Mouse (Mus musculus) adrenal gland, adult 2 months (tissue): ENCODE results near the gene Emd. TPM values are rescaled to one million over a fixed set of nuclear protein-coding genes. Genes with fewer than 3 reads are reported as not detected.
"Not testable (repeated sequence)": the region's sequence is repeated elsewhere in the genome, so short reads cannot be mapped to it uniquely, and the experiment has no call there.

ENCODE experiments used
- DNase-seq: peaks from one replicate; pipeline ENCODE4 v3.0.0; 2021
- long read RNA-seq: library from polyadenylated mRNA; stranded (forward); transcript quantifications from one replicate; pipeline ENCODE4 v2.0.0, GENCODE M21; 2021
- polyA plus RNA-seq: library from polyadenylated mRNA; depleted of rRNA; stranded (reverse); fragments of >200 nt; gene quantifications from 2 replicates; pipeline ENCODE4 v1.2.3, GENCODE M21; 2012; rRNA removed
- total RNA-seq, 2 experiments: library from RNA; stranded (reverse); gene quantifications; 2 replicates each; pipeline ENCODE4 v1.2.3; 2021

Emd gene
- 100 to 1,000 TPM in 1 of 2 experiments, 10 to 100 TPM in 1; 53.9 to 170 TPM for total RNA-seq
- polyA plus RNA-seq = 68.7 and 74.1 TPM in 2 replicates
- long read RNA-seq, transcript Emd-202 (6 exons, 1,338 nt) = major isoform, 10 of 18 reads
- long read RNA-seq, partial matches to known transcripts = 3 of 18 reads
- long read RNA-seq, other reads (novel, unspliced or antisense) = 1 of 18 reads

DNA sequence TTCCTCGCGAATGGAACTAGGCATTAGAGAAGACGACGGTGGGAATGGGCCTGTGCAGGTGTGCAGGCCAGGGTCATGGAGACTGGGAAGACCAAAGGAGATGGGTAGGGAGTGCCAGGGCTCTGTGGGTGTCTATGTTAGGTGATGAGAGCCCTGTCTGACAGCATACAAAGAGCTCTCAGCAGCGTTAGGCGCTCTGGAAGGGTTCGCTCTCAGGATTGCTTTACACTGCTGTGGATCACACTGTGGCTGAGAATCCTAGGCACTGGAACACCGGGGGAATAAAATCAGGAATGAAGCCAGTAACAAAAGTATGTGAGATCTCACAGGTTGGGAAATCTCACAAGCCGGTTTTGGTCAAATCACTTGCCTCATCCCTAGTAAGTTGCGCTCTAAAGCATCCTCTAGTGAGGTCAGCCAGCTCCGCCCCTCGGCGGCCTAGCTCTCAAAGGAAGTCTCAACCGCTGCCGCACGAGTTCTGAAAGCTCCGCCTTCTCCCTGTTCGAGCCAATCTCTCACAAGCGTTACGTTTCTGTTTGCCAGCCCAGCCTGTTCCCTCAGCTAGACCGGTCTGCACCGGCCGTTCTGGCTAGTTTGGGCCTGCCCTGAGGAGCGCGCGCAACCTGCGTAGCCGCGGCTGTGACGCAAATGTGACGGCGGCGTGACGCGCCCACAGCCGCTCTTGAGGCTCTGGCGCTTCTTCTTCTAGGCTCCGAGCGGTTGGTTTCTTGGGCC, at the start of gene Emd:
TSS of gene Emd (plus strand) at position 535 of the 735 bp plus-strand sequence.
- DNase-seq = peak; percentile 92

GRCm38 (mm10) chrX:74218496-74218895, 36.0 kb upstream of the Emd start:
- DNase-seq = no peak

DNA sequence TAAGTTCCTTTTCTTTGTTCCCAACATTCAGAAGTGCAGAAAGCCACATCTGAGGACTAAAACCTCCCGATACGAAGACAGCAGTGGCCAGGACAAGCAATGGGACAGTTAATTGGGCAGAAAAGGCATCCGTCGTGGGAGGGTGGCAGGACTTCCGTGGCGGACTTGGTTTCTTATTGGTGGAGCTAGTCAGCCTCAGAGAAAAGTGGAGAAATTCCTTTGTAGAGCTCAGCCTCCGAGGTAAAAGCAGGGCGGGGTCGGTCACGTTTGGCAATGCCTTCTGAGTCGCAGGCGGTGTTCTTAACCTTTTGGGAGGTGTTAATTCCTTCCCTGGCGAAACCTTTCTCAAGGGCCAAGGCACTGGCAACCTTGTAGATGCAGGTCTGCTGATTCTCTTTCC, 35.0 kb upstream of the Emd start:
- no peak for DNase-seq

DNA sequence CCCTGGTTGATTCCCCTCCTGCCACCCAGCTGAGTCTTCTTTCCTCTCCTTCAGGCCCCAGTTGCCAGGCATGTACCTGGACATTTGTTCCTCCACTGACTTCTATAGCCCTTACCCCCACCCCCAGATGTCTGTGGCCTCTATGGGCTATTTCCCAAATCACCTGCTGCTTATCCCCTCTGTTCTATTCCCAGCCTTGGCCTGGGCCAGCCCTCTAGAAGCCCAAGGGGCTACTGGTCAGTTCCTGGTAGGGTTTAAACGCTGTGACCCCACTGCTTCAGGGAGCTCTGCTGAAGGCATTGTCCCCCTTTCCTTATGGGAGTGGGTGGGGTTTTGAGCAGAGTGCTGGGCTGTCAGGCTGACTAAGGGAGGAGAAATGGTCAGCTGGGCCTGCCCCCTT, 34.4 kb upstream of the Emd start:
- DNase-seq = not testable (repeated sequence)

GRCm38 (mm10) chrX:74230038-74230437, 24.4 kb upstream of the Emd start:
- DNase-seq = no peak

DNA sequence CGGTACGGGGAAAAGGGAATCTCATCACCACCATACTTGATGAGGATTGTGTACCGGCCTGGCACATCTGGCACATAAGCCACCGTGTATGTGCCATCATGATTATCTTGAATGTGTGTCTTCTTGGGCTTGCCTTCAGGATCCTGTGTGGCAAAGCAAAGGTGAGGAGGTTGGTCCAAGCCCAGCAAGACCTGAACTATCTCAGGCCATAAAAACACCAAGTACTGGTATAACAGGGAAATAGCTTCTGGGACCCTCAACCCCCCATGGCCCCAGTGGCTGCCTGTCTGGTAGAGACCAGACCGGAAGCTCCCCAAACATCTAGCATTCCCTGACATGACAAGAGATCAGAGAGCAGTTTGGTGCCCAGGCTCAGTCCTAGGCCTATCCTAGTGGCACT, 21.3 kb upstream of the Emd start:
- no peak for DNase-seq

DNA sequence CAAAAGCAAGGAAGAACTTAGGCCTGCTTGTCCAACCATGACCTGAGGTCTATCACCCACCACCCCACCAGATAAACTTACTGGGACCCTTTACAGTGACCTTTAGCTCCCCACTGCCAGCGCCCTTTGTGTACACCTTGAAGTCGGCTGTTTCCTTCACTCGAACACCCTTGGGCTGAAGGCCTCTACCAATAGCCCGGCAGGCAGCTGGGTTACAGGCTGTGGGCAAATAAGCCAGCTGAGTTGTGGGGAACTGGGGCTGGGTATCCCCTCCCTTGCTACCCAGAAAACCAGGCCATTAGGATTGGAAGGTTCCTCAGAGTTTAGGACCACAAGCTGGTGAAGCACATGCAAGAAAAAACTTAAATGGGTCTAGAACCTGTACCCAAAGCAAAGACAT, 14.2 kb upstream of the Emd start:
- no peak for DNase-seq

GRCm38 (mm10) chrX:74243396-74243795, 11.1 kb upstream of the Emd start:
- DNase-seq = no peak

GRCm38 (mm10) chrX:74243807-74244206, 10.7 kb upstream of the Emd start:
- DNase-seq = no peak

GRCm38 (mm10) chrX:74244614-74245083, 9.8 kb upstream of the Emd start:
- DNase-seq = peak; percentile 62

GRCm38 (mm10) chrX:74245107-74245506, 9.4 kb upstream of the Emd start:
- no peak for DNase-seq

GRCm38 (mm10) chrX:74245687-74246086, 8.8 kb upstream of the Emd start:
- DNase-seq = peak; percentile 80

DNA sequence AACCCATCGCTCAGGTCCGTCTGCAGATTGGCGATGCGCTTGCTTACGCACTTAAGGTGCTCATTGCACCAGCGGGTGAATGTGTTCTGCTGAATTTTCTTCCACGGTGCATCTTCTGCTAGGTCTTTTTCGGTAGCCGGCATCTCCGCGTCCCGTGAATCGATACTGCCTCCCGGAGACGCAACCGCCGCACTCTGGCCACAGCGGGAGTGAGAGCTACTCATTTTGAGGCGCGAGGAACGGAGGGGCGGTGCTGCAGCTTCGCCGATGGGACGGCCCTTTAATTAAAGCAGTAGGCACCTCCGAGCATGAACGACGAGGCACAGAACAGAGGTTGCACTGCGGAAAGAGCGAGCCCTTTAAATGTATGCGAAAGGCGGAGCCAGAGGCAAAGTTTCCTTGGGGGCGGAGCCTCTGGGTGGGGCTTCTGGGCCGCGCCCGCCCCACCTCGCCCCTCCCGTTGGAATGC, 8.2 kb upstream of the Emd start:
- DNase-seq = peak; percentile 90

- no peak for DNase-seq
These were observed 7.8 kb upstream of the Emd start for GRCm38 (mm10) chrX:74246693-74247092.

- peak; percentile 60 for DNase-seq
These were observed 5.8 kb upstream of the Emd start for GRCm38 (mm10) chrX:74248651-74249050.

DNA sequence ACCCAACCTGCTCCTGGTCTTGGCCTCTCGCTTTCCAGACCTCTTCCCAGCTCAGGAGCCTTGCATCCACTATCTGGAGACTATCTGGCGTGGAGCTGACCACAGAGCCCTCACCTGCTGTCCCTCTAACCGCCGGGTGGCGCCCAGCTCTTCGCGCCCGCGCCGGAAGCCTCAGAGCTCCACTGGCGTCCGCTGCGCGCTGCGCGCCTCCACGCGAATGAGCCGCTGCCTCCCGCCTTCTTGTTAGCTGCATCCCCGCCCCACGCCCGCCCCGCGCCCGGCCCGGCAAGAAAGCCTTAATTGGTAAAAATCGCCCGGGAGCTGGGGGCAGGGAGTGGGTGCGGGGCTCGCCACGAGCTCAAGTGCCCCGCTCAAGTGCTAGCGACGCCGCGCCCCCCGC, 4.9 kb upstream of the Emd start, which contains the start of gene Flna:
TSS of gene Flna (minus strand) at position 206 of the 400 bp plus-strand sequence.
- DNase-seq = peak; percentile 78

DNA sequence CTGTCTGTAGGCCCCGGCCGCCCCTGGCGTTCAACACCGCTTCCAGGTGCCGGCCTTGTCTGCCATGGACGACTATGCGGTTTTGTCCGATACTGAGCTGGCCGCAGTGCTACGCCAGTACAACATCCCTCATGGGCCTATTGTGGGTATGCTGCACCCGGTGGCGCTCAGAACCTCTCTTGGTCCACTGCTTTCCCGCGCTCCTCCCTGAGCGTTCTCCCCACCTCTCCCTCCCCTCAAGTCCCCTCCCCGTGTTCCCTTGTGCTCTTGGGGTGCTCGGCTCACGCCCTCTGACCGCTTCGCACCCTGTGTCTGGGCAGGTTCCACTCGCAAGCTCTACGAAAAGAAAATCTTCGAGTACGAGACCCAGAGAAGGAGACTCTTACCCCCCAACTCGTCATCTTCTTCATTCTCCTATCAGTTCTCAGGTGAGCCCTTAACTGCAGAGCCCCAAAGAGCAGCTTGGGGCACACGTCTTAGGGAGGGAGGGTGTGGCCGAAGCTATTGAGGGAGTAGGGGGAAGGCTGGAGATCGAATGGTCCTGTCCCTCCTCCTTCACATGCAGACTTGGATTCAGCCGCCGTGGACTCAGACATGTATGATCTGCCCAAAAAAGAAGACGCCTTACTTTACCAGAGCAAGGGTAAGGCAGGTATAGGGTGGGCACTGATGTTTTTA, 540 bp downstream of the Emd start:
- DNase-seq = no peak

GRCm38 (mm10) chrX:74257746-74258145, 3.3 kb downstream of the Emd start:
- no peak for DNase-seq

- DNase-seq = no peak
These were observed 15.2 kb downstream of the Emd start for GRCm38 (mm10) chrX:74269736-74270061.

DNA sequence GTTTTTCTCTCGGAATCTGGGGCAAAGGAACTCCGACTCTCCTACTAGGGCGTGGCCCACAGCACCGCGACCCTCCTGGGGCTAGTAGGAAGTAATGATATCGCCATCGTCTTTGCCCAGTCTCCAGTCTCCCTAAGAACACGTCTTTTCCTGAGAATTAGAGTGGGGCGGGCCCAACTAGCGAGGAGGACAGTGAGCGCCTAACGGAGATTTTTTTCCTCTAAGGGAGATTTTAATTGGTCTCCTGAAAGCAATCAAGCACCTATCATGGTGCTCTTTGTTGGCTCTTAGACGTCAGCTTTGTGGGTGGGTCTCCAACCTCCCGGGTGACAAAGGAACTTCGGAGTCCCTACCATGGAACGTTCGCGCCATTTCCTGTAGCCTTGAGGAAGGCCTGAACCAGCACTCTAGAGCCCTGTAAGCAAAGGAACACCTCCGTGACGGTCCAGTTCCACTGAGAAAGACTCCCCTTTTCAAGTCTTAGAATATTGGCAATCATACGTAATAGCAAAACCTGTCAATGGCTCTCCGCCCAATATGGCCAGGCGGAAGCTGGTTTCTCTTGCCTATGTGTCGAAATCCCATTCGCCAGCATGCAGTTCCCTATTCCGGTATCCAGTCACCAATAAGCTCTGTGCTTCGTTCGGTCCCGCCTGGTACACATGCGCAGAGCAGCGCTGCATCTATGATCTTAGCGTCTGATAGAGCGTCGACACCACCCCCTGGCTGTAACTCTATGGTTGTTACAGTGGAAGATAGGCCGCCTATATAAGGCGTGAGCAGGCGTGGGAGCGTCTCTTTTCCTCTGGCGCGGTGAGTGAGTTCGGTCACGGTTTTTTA, 15.8 kb downstream of the Emd start, which contains the start of gene Rpl10:
TSS of gene Rpl10 (plus strand) at position 751 of the 840 bp plus-strand sequence.
- peak; percentile 92 for DNase-seq

GRCm38 (mm10) chrX:74270902-74271551, 16.5 kb downstream of the Emd start:
- DNase-seq = peak; percentile 46
